Mouse (Mus musculus): ENCODE data around the gene Tgm2. TPM values are rescaled to one million over a fixed set of nuclear protein-coding genes. Genes with fewer than 3 reads are reported as not detected.

Gene Tgm2
- polyA plus RNA-seq, 1 experiment, result not detected

GRCm38 (mm10) chr2:158157654-158158053, 11.4 kb upstream of the Tgm2 start:
- Histone ChIP-seq H3K4me3 (ENCODE audit: insufficient read depth, low read depth, low read length) (no peak overlapping the region), H3K4me1 (ENCODE audit: control insufficient read depth, insufficient read depth, low read length) (peaks cover 10% of the 10 kb centered on the region), H3K27ac (ENCODE audit: insufficient read depth, low read depth, low read length) (no peak overlapping the region)
- 84% methylated on average over 8 of the region's 8 CpGs for WGBS
- no peak for TF ChIP-seq CTCF (IDR thresholded peaks at IDR 0.05; ENCODE audit: insufficient read depth, low read depth, low read length)
- TF ChIP-seq POLR2A (IDR thresholded peaks at IDR 0.05; ENCODE audit: insufficient read depth, low read depth, low read length), result no peak

- TF ChIP-seq CTCF (IDR thresholded peaks at IDR 0.05; ENCODE audit: insufficient read depth, low read depth, low read length), result no peak
- no peak for TF ChIP-seq POLR2A (IDR thresholded peaks at IDR 0.05; ENCODE audit: insufficient read depth, low read depth, low read length)
- Histone ChIP-seq H3K4me3 (ENCODE audit: insufficient read depth, low read depth, low read length) (no peak overlapping the region), H3K4me1 (ENCODE audit: control insufficient read depth, insufficient read depth, low read length) (peaks cover 10% of the 10 kb centered on the region), H3K27ac (ENCODE audit: insufficient read depth, low read depth, low read length) (no peak overlapping the region)
- 94% methylated on average over 9 of the region's 9 CpGs for WGBS
Measured at GRCm38 (mm10) chr2:158156487-158156886, 10.3 kb upstream of the Tgm2 start.

GRCm38 (mm10) chr2:158155615-158156014, 9.4 kb upstream of the Tgm2 start:
- TF ChIP-seq POLR2A (IDR thresholded peaks at IDR 0.05; ENCODE audit: insufficient read depth, low read depth, low read length), result no peak
- WGBS, result 76% methylated on average over 2 of the region's 2 CpGs

GRCm38 (mm10) chr2:158155101-158155500, 8.9 kb upstream of the Tgm2 start:
- WGBS, result 93% methylated on average over 7 of the region's 7 CpGs
- Histone ChIP-seq H3K27ac (ENCODE audit: insufficient read depth, low read depth, low read length) (no peak overlapping the region), H3K4me1 (ENCODE audit: control insufficient read depth, insufficient read depth, low read length) (peaks cover 10% of the 10 kb centered on the region), H3K4me3 (ENCODE audit: insufficient read depth, low read depth, low read length) (no peak overlapping the region)
- TF ChIP-seq CTCF (IDR thresholded peaks at IDR 0.05; ENCODE audit: insufficient read depth, low read depth, low read length) (no peak), POLR2A (IDR thresholded peaks at IDR 0.05; ENCODE audit: insufficient read depth, low read depth, low read length) (no peak)

More at GRCm38 (mm10) chr2:158155615-158156014, 9.4 kb upstream of the Tgm2 start:
- H3K4me1 ChIP-seq (ENCODE audit: control insufficient read depth, insufficient read depth, low read length), result peaks cover 10% of the 10 kb centered on the region
- H3K4me3 ChIP-seq (ENCODE audit: insufficient read depth, low read depth, low read length), result no peak overlapping the region
- no peak overlapping the region for H3K27ac ChIP-seq (ENCODE audit: insufficient read depth, low read depth, low read length)

- H3K4me3 ChIP-seq (ENCODE audit: insufficient read depth, low read depth, low read length), result no peak overlapping the region
- H3K4me1 ChIP-seq (ENCODE audit: control insufficient read depth, insufficient read depth, low read length), result peaks cover 10% of the 10 kb centered on the region
- TF ChIP-seq POLR2A (IDR thresholded peaks at IDR 0.05; ENCODE audit: insufficient read depth, low read depth, low read length), result no peak
- TF ChIP-seq CTCF (IDR thresholded peaks at IDR 0.05; ENCODE audit: insufficient read depth, low read depth, low read length), result no peak
- H3K27ac ChIP-seq (ENCODE audit: insufficient read depth, low read depth, low read length), result no peak overlapping the region
- WGBS, result 86% methylated on average over 8 of the region's 8 CpGs
Measured at GRCm38 (mm10) chr2:158154641-158155040, 8.4 kb upstream of the Tgm2 start.

- H3K27ac ChIP-seq (ENCODE audit: insufficient read depth, low read depth, low read length), result no peak overlapping the region
- H3K4me1 ChIP-seq (ENCODE audit: control insufficient read depth, insufficient read depth, low read length), result peaks cover 10% of the 10 kb centered on the region
- WGBS, result 1% methylated on average over 22 of the region's 22 CpGs
- H3K4me3 ChIP-seq (ENCODE audit: insufficient read depth, low read depth, low read length), result peak overlapping the region; percentile 34
- TF ChIP-seq POLR2A (IDR thresholded peaks at IDR 0.05; ENCODE audit: insufficient read depth, low read depth, low read length) (no peak), CTCF (IDR thresholded peaks at IDR 0.05; ENCODE audit: insufficient read depth, low read depth, low read length) (no peak)
Measured at GRCm38 (mm10) chr2:158153728-158154343, 7.6 kb upstream of the Tgm2 start.

GRCm38 (mm10) chr2:158152685-158153309, 6.6 kb upstream of the Tgm2 start:
- TF ChIP-seq CTCF (IDR thresholded peaks at IDR 0.05; ENCODE audit: insufficient read depth, low read depth, low read length) (no peak), POLR2A (IDR thresholded peaks at IDR 0.05; ENCODE audit: insufficient read depth, low read depth, low read length) (no peak)
- no peak overlapping the region for H3K27ac ChIP-seq (ENCODE audit: insufficient read depth, low read depth, low read length)
- WGBS, result 37% methylated on average over 6 of the region's 6 CpGs
- peaks cover 10% of the 10 kb centered on the region for H3K4me1 ChIP-seq (ENCODE audit: control insufficient read depth, insufficient read depth, low read length)
- no peak overlapping the region for H3K4me3 ChIP-seq (ENCODE audit: insufficient read depth, low read depth, low read length)

GRCm38 (mm10) chr2:158151077-158151476, 4.8 kb upstream of the Tgm2 start:
- Histone ChIP-seq H3K27ac (ENCODE audit: insufficient read depth, low read depth, low read length) (no peak overlapping the region), H3K4me3 (ENCODE audit: insufficient read depth, low read depth, low read length) (no peak overlapping the region), H3K4me1 (ENCODE audit: control insufficient read depth, insufficient read depth, low read length) (peaks cover 12% of the 10 kb centered on the region)
- 98% methylated on average over 3 of the region's 3 CpGs for WGBS
- TF ChIP-seq POLR2A (IDR thresholded peaks at IDR 0.05; ENCODE audit: insufficient read depth, low read depth, low read length) (no peak), CTCF (IDR thresholded peaks at IDR 0.05; ENCODE audit: insufficient read depth, low read depth, low read length) (no peak)

- Histone ChIP-seq H3K4me3 (ENCODE audit: insufficient read depth, low read depth, low read length) (no peak overlapping the region), H3K27ac (ENCODE audit: insufficient read depth, low read depth, low read length) (no peak overlapping the region), H3K4me1 (ENCODE audit: control insufficient read depth, insufficient read depth, low read length) (peaks cover 7% of the 10 kb centered on the region)
- WGBS, result 96% methylated on average over 8 of the region's 8 CpGs
- TF ChIP-seq POLR2A (IDR thresholded peaks at IDR 0.05; ENCODE audit: insufficient read depth, low read depth, low read length) (no peak), CTCF (IDR thresholded peaks at IDR 0.05; ENCODE audit: insufficient read depth, low read depth, low read length) (no peak)
Measured at GRCm38 (mm10) chr2:158146971-158147370, 735 bp upstream of the Tgm2 start.

Data from olfactory bulb, adult 2 months (tissue).